Mouse (Mus musculus) liver, postnatal 0 days (tissue): ENCODE data around the gene Vmn2r18. TPM values are rescaled to one million over a fixed set of nuclear protein-coding genes. Genes with fewer than 3 reads are reported as not detected.

Source experiments
- ATAC-seq: fragments of 200-750 bp; cut with Nextera tagmentation; 2 replicates; pipeline ENCODE4 v1.8.0; 2017; ENCODE audit warnings: mild to moderate bottlenecking, moderate library complexity
- DNase-seq: peaks from one replicate; pipeline ENCODE4 v3.0.0-alpha.2; 2016
- H3K27ac ChIP-seq: fragments of 300-500 bp; sonication (generic); 2 replicates; pipeline ENCODE4 v1.5.1; 2014; ENCODE audit warnings: antibody characterized with exemption, moderate library complexity, mild to moderate bottlenecking, low read depth
- H3K27me3 ChIP-seq: fragments of 300-500 bp; sonication (generic); 2 replicates; pipeline ENCODE4 v1.6.1; 2014; ENCODE audit warnings: low read length, control low read depth, mixed read lengths; ENCODE audit not compliant: insufficient read depth
- H3K36me3 ChIP-seq: fragments of 300-500 bp; sonication (generic); replicated peaks from 2 replicates; pipeline ENCODE4 v1.6.1; 2014; ENCODE audit warnings: mild to moderate bottlenecking, control low read depth, low read length, moderate library complexity, mixed read lengths; ENCODE audit not compliant: insufficient read depth
- H3K4me1 ChIP-seq: fragments of 300-500 bp; sonication (generic); 2 replicates; pipeline ENCODE4 v1.6.1; 2014; ENCODE audit warnings: antibody characterized with exemption, mild to moderate bottlenecking, control low read depth; ENCODE audit not compliant: insufficient read depth
- H3K4me2 ChIP-seq: fragments of 300-500 bp; sonication (generic); 2 replicates; pipeline ENCODE4 v1.6.1; 2014; ENCODE audit warnings: low read depth, mild to moderate bottlenecking, low read length, moderate library complexity, mixed read lengths
- H3K4me3 ChIP-seq: fragments of 300-500 bp; sonication (generic); 2 replicates; pipeline ENCODE4 v1.5.1; 2014; ENCODE audit warnings: low read depth, low read length
- H3K9ac ChIP-seq: fragments of 300-500 bp; sonication (generic); replicated peaks from 2 replicates; pipeline ENCODE4 v1.6.1; 2014; ENCODE audit warnings: mild to moderate bottlenecking, moderate library complexity
- H3K9me3 ChIP-seq: fragments of 300-500 bp; sonication (generic); 2 replicates; pipeline ENCODE4 v1.6.1; 2016; ENCODE audit warnings: mild to moderate bottlenecking, control low read depth, low read length, mixed read lengths
- CTCF ChIP-seq: sonication (generic); IDR thresholded peaks from 2 replicates; pipeline ENCODE4 v1.5.1; 2016; ENCODE audit warnings: antibody characterized with exemption, low read depth
- EP300 ChIP-seq: IDR thresholded peaks from 2 replicates; pipeline ENCODE4 v1.6.1; 2016; ENCODE audit warnings: antibody characterized with exemption, low read depth, mild to moderate bottlenecking
- WGBS: fragments of 180-500 bp; shearing (Covaris S2); extraction: QIAGEN DNeasy Blood & Tissue Kit; methylation state at CpG from one replicate; pipeline ENCODE4 v1.1.7; 2014; ENCODE audit not compliant: insufficient replicate concordance; 5-methylcytosine and 5-hydroxymethylcytosine counted together
- polyA plus RNA-seq: library from polyadenylated mRNA; unstranded; fragments of >200 nt; fragmentation: Nextera tagmentation; extraction: Ambion mirVana; gene quantifications from 2 replicates; pipeline ENCODE4 v1.2.1, GENCODE M21; 2015

The Vmn2r18 gene
- 0.04 TPM in 1 of 2 replicates, not detected in the other for polyA plus RNA-seq

DNA sequence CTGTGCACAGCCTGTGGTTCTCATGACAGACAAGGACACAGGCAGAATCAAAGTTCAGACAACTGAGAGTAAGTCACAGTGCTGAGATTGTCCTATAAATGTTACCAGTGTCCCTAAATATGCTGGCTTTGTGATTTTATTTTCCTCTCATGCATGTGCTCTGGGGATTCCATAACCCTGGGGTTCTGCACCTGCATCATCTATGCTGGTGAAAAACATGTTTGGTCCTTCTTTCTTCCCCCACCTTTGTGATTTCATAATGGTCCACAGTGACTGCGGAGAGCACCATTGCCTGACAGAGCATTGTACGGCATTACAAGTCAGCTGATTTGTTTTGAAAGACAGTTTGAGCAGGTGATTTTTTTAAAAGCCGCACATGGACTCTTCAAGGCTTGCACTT lies at the start of gene Vmn2r18:
Gene Vmn2r18 (minus strand): TSS at position 101 of the 400 bp plus-strand sequence.
- no peak for ATAC-seq
- Histone ChIP-seq H3K4me1 (no peaks in the 10 kb centered on the region; the same call in 1 of the 2 replicates), H3K4me2 (no peak within 1 kb of the TSS), H3K4me3 (no peak within 1 kb of the TSS), H3K36me3 (no peaks in the 10 kb centered on the region), H3K27ac (no peak within 1 kb of the TSS), H3K9ac (no peak within 1 kb of the TSS), H3K9me3 (no peaks in the 10 kb centered on the region), H3K27me3 (no peaks in the 10 kb centered on the region)
- no peak for TF ChIP-seq EP300
- TF ChIP-seq CTCF, result no peak
- no peak for DNase-seq
- 84% methylated on average over 3 of the region's 3 CpGs for WGBS

DNA sequence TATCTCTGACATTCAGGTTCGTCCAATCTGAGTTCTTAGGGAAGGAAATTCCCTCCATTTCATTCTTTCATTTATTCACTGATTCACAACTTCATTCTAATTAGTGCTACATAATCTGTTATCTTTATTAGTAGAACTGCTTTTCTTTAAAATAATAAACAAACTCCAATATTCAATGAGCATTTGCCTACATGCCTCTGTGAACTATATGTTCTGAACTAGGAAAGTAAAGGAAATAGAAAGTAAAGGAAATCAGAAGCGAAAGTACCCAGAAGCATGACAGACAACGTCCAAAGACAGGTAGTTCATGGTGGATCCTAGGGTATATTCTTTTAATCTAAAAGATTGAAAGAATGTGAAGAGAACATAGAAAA lies 45.6 kb upstream of the Vmn2r18 start:
- ATAC-seq (no peak), DNase-seq (no peak)
- 64% methylated on average over 3 of the region's 3 CpGs for WGBS
- no peak overlapping the region for H3K27ac ChIP-seq
- TF ChIP-seq CTCF (no peak), EP300 (no peak)
- H3K27me3 ChIP-seq, result no peaks in the 10 kb centered on the region
- H3K4me2 ChIP-seq, result peak overlapping the region; percentile 83
- peaks cover 25% of the 10 kb centered on the region for H3K36me3 ChIP-seq
- H3K4me3 ChIP-seq, result no peak overlapping the region
- no peak overlapping the region for H3K9ac ChIP-seq
- H3K4me1 ChIP-seq, result peaks cover 7% of the 10 kb centered on the region; the same call in 1 of the 2 replicates
- H3K9me3 ChIP-seq, result no peaks in the 10 kb centered on the region

DNA sequence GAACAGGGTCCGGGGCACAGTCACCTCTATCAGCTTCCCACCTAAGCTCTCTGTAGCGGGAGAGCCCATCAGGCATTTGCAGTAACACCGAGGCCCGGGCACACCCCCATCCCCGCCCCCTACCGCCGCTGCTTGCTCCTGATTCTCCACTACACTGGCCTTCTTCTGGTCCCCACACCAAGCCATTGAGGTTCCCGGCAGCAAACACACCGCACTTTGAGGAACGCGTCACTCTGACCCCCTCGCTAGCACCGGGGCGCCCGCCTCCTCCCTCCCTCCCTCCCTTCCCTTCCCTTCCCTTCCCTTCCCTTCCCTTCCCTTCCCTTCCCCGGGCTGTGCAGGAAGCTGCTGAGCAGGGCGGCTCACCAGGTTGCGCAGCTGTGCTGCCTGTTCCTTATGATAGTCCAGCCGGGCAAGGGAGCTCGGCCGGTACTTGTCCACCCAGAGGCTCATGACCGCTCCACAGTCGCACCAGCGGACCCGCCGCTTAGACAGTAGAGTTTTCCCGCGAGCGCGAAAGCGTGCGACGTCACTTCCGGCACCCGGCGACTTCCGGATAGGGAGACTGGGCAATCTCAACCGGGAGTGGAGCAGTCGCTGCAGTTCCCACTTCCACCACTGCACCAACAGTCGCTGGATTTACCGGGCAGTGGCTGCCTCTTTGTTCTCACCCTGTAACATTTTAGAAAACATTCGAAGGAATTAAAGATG lies 45.0 kb upstream of the Vmn2r18 start, which contains the start of gene Rfc3:
Gene Rfc3 (minus strand): TSS at position 543 of the 711 bp plus-strand sequence.
- peaks cover 7% of the 10 kb centered on the region; the same call in 1 of the 2 replicates for H3K4me1 ChIP-seq
- H3K9me3 ChIP-seq, result no peaks in the 10 kb centered on the region
- peak within 1 kb of the TSS; percentile 76 for H3K27ac ChIP-seq
- no peaks in the 10 kb centered on the region for H3K27me3 ChIP-seq
- WGBS, result under 1% methylated on average over 37 of the region's 42 CpGs
- TF ChIP-seq EP300, result no peak
- peak; percentile 85 for TF ChIP-seq CTCF
- peak within 1 kb of the TSS; percentile 79 for H3K4me3 ChIP-seq
- H3K9ac ChIP-seq, result peak within 1 kb of the TSS; percentile 72
- ATAC-seq (peak; percentile 99), DNase-seq (peak; percentile 98)
- H3K36me3 ChIP-seq, result peaks cover 31% of the 10 kb centered on the region
- peak within 1 kb of the TSS; percentile 83 for H3K4me2 ChIP-seq

DNA sequence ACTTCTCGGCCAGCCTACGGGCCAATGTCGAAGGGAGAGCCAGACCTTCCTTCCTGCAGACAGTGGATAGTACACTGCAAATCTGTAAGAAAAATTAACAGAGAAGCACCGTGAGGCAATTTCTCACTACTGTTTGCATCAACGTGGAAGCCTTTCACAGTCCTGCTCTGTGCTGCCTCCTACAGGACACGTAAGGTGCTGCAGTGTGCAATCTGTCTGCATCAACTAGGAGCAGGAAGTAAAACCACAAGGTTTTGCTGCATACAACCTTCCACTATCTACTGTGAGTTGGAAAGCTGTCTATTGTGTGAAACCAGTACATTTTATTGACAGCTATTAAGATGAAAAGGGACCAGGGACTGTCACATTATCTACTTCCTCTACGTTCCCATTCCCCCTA lies 39.0 kb upstream of the Vmn2r18 start:
- Histone ChIP-seq H3K27ac (no peak overlapping the region), H3K9ac (no peak overlapping the region), H3K27me3 (no peaks in the 10 kb centered on the region), H3K36me3 (peaks cover 69% of the 10 kb centered on the region), H3K4me1 (peaks cover 3% of the 10 kb centered on the region; the same call in 1 of the 2 replicates), H3K4me2 (no peak overlapping the region), H3K9me3 (no peaks in the 10 kb centered on the region), H3K4me3 (no peak overlapping the region)
- 86% methylated on average over 7 of the region's 7 CpGs for WGBS
- TF ChIP-seq EP300 (no peak), CTCF (peak; percentile 82)
- ATAC-seq (peak; percentile 55; the same call in 1 of the 2 replicates), DNase-seq (peak; percentile 49)

DNA sequence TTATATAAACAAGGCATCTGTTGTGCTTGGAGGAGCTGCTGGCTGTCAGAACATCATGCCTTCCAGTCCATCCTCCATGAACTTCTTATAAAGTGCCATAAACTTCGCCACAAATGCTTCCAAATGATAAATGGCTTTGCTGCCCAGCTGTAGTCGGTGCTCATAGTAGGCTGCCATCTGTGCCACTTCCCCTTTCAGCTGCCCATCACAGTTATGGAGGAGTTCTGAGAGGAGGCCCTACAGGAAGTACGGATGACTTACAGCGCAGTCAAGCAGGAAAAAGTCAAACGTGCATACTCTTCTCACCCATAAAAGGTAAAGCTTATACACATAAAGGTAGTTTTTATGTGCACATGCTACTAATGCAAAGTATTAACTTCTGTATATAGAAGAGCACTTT lies 37.0 kb upstream of the Vmn2r18 start:
- 52% methylated on average over 5 of the region's 5 CpGs for WGBS
- DNase-seq, result peak; percentile 24

DNA sequence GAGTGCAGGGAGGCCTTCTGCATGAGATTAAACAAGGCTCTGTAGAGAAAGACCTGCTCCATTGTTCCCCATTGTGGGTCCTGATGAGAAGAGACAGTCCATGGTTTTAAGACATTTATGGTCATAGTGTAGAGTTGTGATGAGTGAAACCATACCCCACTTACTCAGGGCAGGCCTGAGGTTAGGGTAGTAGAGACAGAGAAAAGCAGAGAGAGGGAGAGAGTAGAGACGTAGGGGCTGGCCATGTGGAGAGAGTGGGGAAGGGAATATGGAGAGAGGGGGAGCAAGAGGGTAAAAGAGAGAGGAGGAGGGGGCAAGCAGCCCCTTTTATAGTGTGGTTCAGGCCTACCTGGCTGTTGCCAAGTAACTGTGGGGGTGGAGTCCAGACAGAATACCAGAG lies 36.3 kb upstream of the Vmn2r18 start:
- Histone ChIP-seq H3K4me3 (no peak overlapping the region), H3K9me3 (no peaks in the 10 kb centered on the region), H3K4me2 (no peak overlapping the region), H3K27me3 (no peaks in the 10 kb centered on the region), H3K9ac (no peak overlapping the region), H3K36me3 (peaks cover 51% of the 10 kb centered on the region), H3K4me1 (no peaks in the 10 kb centered on the region), H3K27ac (no peak overlapping the region; the same call in 1 of the 2 replicates)
- TF ChIP-seq CTCF (no peak), EP300 (no peak)
- DNase-seq (no peak), ATAC-seq (no peak)
- WGBS, result 92% methylated on average over 1 of the region's 1 CpGs

More for the DNA sequence above, 37.0 kb upstream of the Vmn2r18 start:
- Histone ChIP-seq H3K9ac (no peak overlapping the region), H3K4me1 (no peaks in the 10 kb centered on the region), H3K4me3 (no peak overlapping the region), H3K27me3 (no peaks in the 10 kb centered on the region), H3K9me3 (no peaks in the 10 kb centered on the region), H3K27ac (no peak overlapping the region), H3K36me3 (peaks cover 59% of the 10 kb centered on the region), H3K4me2 (no peak overlapping the region)
- ATAC-seq, result peak; percentile 74
- TF ChIP-seq CTCF (no peak), EP300 (no peak)
